Comparison of ENCODE assay signal across 19 mouse cellular contexts in genomic region chr9:66999698-67000097, GRCm38 (mm10). TPM values are rescaled to one million over a fixed set of nuclear protein-coding genes. Genes with fewer than 3 reads are reported as not detected.
DNase-seq lines count a peak whose midpoint lies in the region; ATAC-seq and TF ChIP-seq lines count a peak whose summit lies in the region.
"Had no signal": no experiment of that assay in that cellular context is flagged by ENCODE, and none has a peak within 500 bp of the region (broad histone marks: within the 10 kb centered on the region; RNA-seq: fewer than 3 reads in every experiment).

No protein-coding gene starts in this region.

- H3K27me3 ChIP-seq in forebrain, embryonic 16.5 days (replicated peaks; ENCODE audit: control insufficient read depth, insufficient read depth, low read length): no peaks in the 10 kb centered on the region
- H3K27me3 ChIP-seq in forebrain, embryonic 13.5 days: no peaks in the 10 kb centered on the region
- H3K27me3 ChIP-seq: embryonic facial prominence, embryonic 15.5 days; heart, embryonic 12.5 days; intestine, embryonic 15.5 days had no signal

- TF ChIP-seq CTCF in brain, embryonic 14.5 days (IDR thresholded peaks at IDR 0.05; ENCODE audit: borderline replicate concordance, extremely low read depth, insufficient read depth, insufficient read length): no peak

- H3K4me3 ChIP-seq in forebrain, embryonic 16.5 days (replicated peaks; ENCODE audit: low read length): no peak overlapping the region
- no peak overlapping the region for H3K4me3 ChIP-seq in forebrain, embryonic 13.5 days
- H3K4me3 ChIP-seq: embryonic facial prominence, embryonic 15.5 days; erythroblast, embryonic 14.5 days; gastrocnemius, adult 2 months; heart, embryonic 12.5 days; hindbrain, embryonic 10.5 days; intestine, embryonic 15.5 days had no signal

- peak; percentile 32 for DNase-seq in right cerebral cortex, postnatal 4 days
- no peak for DNase-seq in right cerebral cortex, adult 2 months (ENCODE audit: low spot score in 2 of 2)
- DNase-seq in brain, embryonic 14.5 days (ENCODE audit: low read depth): peak; percentile 46
- no peak for DNase-seq in thymus, postnatal 4 days
- DNase-seq: adrenal gland, postnatal 10 days; cerebellum, adult 2 months; cerebellum, postnatal 10 days; embryo, embryonic 11 days; gastrocnemius, adult 2 months; gastrocnemius, postnatal 25 days had no signal

- TF ChIP-seq POLR2A in brain, embryonic 14.5 days (IDR thresholded peaks at IDR 0.05; ENCODE audit: borderline replicate concordance, extremely low read depth, insufficient read depth, insufficient read length, poor library complexity, severe bottlenecking): no peak

- 81% methylated on average over 8 of the region's 8 CpGs for WGBS in forebrain, embryonic 16.5 days
- 90% methylated on average over 8 of the region's 8 CpGs for WGBS in forebrain, embryonic 13.5 days

- H3K9me3 ChIP-seq in forebrain, embryonic 16.5 days (ENCODE audit: control insufficient read depth, low read length): no peaks in the 10 kb centered on the region
- H3K9me3 ChIP-seq in forebrain, embryonic 13.5 days (replicated peaks): no peaks in the 10 kb centered on the region
- H3K9me3 ChIP-seq: embryonic facial prominence, embryonic 15.5 days; G1E; heart, embryonic 12.5 days; hindbrain, embryonic 10.5 days; intestine, embryonic 15.5 days had no signal

- peak; percentile 89 for ATAC-seq in forebrain, embryonic 16.5 days
- ATAC-seq in forebrain, embryonic 13.5 days: no peak; the same call in 1 of the 2 replicates
- ATAC-seq: intestine, embryonic 15.5 days had no signal

- no peak overlapping the region for H3K9ac ChIP-seq in forebrain, embryonic 16.5 days (replicated peaks; ENCODE audit: low read depth, low read length)
- H3K9ac ChIP-seq in forebrain, embryonic 13.5 days: no peak overlapping the region
- H3K9ac ChIP-seq: embryonic facial prominence, embryonic 15.5 days; heart, embryonic 12.5 days; hindbrain, embryonic 14.5 days; intestine, embryonic 15.5 days had no signal

- no peak overlapping the region for H3K4me2 ChIP-seq in forebrain, embryonic 16.5 days (ENCODE audit: low read length)
- no peak overlapping the region for H3K4me2 ChIP-seq in forebrain, embryonic 13.5 days
- H3K4me2 ChIP-seq: embryonic facial prominence, embryonic 15.5 days; heart, embryonic 12.5 days; hindbrain, embryonic 14.5 days; intestine, embryonic 15.5 days had no signal

- no peaks in the 10 kb centered on the region for H3K4me1 ChIP-seq in forebrain, embryonic 16.5 days (replicated peaks; ENCODE audit: control insufficient read depth, insufficient read depth, low read length)
- no peaks in the 10 kb centered on the region for H3K4me1 ChIP-seq in forebrain, embryonic 13.5 days
- H3K4me1 ChIP-seq: hindbrain, embryonic 10.5 days; intestine, embryonic 15.5 days had no signal

- H3K27ac ChIP-seq in forebrain, embryonic 16.5 days (ENCODE audit: low read length): no peak overlapping the region
- no peak overlapping the region for H3K27ac ChIP-seq in forebrain, embryonic 13.5 days
- H3K27ac ChIP-seq: embryonic facial prominence, embryonic 15.5 days; gastrocnemius, adult 2 months; hindbrain, embryonic 10.5 days; hindbrain, embryonic 14.5 days; intestine, embryonic 15.5 days had no signal

- no peaks in the 10 kb centered on the region for H3K36me3 ChIP-seq in forebrain, embryonic 16.5 days (ENCODE audit: control insufficient read depth, insufficient read depth)
- no peaks in the 10 kb centered on the region for H3K36me3 ChIP-seq in forebrain, embryonic 13.5 days (ENCODE audit: poor library complexity, severe bottlenecking)
- H3K36me3 ChIP-seq: embryonic facial prominence, embryonic 15.5 days; G1E; heart, embryonic 12.5 days; hindbrain, embryonic 10.5 days; intestine, embryonic 15.5 days had no signal

RNA-seq across cellular contexts. Expression of gene Lactb, which starts 24.4 kb away (rescaled TPM):
- 9.0 and 9.6 TPM in 2 replicates for polyA plus RNA-seq in forebrain, embryonic 16.5 days (2015; fragmentation: Nextera tagmentation; extraction: Ambion mirVana)
- polyA plus RNA-seq in forebrain, embryonic 13.5 days (2015; fragmentation: Nextera tagmentation; extraction: Ambion mirVana): 8.1 and 8.5 TPM in 2 replicates
- polyA plus RNA-seq in brain, embryonic 14.5 days (2012; rRNA removed): 13.5 and 14.8 TPM in 2 replicates

RNA-seq across cellular contexts. Expression of gene Tpm1, which starts 49.5 kb away (rescaled TPM):
- 120 and 127 TPM in 2 replicates for polyA plus RNA-seq in forebrain, embryonic 16.5 days (2015; fragmentation: Nextera tagmentation; extraction: Ambion mirVana)
- 109 and 119 TPM in 2 replicates for polyA plus RNA-seq in forebrain, embryonic 13.5 days (2015; fragmentation: Nextera tagmentation; extraction: Ambion mirVana)
- polyA plus RNA-seq in brain, embryonic 14.5 days (2012; rRNA removed): 110 and 133 TPM in 2 replicates

RNA-seq across cellular contexts. Expression of gene Rps27l, which starts 53.8 kb away (rescaled TPM):
- polyA plus RNA-seq in forebrain, embryonic 16.5 days (2015; fragmentation: Nextera tagmentation; extraction: Ambion mirVana): 253 and 289 TPM in 2 replicates
- 470 and 585 TPM in 2 replicates for polyA plus RNA-seq in forebrain, embryonic 13.5 days (2015; fragmentation: Nextera tagmentation; extraction: Ambion mirVana)
- polyA plus RNA-seq in brain, embryonic 14.5 days (2012; rRNA removed): 108 and 152 TPM in 2 replicates

Comparison
In these comparisons a context has a peak if more than half of its experiments do, and no peak if none do; other contexts are left out.
1. DNase-seq: peak in right cerebral cortex, postnatal 4 days (single experiment) and brain, embryonic 14.5 days (single experiment); none in right cerebral cortex, adult 2 months (0 of 2) and thymus, postnatal 4 days (single experiment).